Mouse (Mus musculus): ENCODE results near the gene Vwa7.
"Not testable (repeated sequence)": the region's sequence is repeated elsewhere in the genome, so short reads cannot be mapped to it uniquely, and the experiment has no call there.

DNA sequence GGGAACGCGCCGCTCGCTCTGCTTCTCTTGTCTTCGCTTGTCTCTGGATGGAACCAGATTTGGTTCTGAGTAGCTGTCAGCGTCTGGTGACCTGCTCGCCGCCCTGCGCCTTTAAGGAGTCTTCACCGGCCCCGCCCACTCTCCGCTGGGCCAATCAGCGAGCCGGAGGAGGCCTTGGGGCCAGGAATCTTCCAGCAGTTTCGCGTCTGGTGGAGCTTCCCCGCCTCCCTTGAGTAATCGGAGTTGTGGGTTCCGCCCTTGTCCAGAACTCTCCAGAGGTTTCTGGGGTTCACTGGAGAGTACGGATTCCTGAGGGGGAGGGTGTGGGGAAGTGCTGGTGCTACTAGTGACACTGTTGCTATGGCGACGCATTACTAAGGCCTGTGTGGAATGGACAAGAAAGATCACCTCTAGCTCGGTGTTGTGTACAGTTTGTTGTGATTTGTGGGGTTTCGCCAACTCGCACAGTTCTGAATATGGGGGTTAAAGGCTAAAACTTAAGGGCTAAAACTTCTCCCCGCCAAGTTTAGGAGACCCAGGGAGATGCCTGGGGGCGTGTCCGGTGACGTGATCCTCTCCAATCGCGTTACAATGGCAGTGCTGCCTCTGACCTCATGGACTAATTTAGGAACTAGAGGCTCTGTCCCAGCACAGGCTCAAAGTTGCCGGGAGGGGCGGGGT is 44.2 kb upstream of the Vwa7 start, which contains the start of the genes Hspa1a and Hspa1l:
- TF ChIP-seq CTCF (IDR thresholded peaks at IDR 0.05; ENCODE audit: extremely low read depth, insufficient read depth, low read length) = not testable (repeated sequence)
- peak; percentile 74 for TF ChIP-seq POLR2A (IDR thresholded peaks at IDR 0.05; ENCODE audit: extremely low read depth, insufficient read depth, low read length)

Data from cortical plate, adult 2 months (tissue).